Mouse (Mus musculus): ENCODE results near the gene Pygb. TPM values are rescaled to one million over a fixed set of nuclear protein-coding genes. Genes with fewer than 3 reads are reported as not detected.

The Pygb gene
- polyA plus RNA-seq, 1 experiment from 2014 or later = 62.4 TPM

Other genes starting within 250 kb of the Pygb start
- gene Cst7, start 216.3 kb upstream of the Pygb start, polyA plus RNA-seq (2014; fragmentation: Nextera tagmentation; extraction: Ambion mirVana) = 1.5 and 2.6 TPM in 2 replicates
- gene Apmap, start 178.2 kb upstream of the Pygb start, polyA plus RNA-seq (2014; fragmentation: Nextera tagmentation; extraction: Ambion mirVana) = 36.8 and 37.1 TPM in 2 replicates
- gene Acss1, start 118.2 kb upstream of the Pygb start, polyA plus RNA-seq (2014; fragmentation: Nextera tagmentation; extraction: Ambion mirVana) = 5.3 and 7.8 TPM in 2 replicates
- not detected in 2 replicates for gene Vsx1, start 97.4 kb upstream of the Pygb start, polyA plus RNA-seq (2014; fragmentation: Nextera tagmentation; extraction: Ambion mirVana)
- gene Entpd6, start 37.7 kb upstream of the Pygb start, polyA plus RNA-seq (2014; fragmentation: Nextera tagmentation; extraction: Ambion mirVana) = 27.8 and 31.2 TPM in 2 replicates
- 65.9 and 72.5 TPM in 2 replicates for gene Abhd12, start 118.0 kb downstream of the Pygb start, polyA plus RNA-seq (2014; fragmentation: Nextera tagmentation; extraction: Ambion mirVana)
- gene Gins1, start 118.7 kb downstream of the Pygb start, polyA plus RNA-seq (2014; fragmentation: Nextera tagmentation; extraction: Ambion mirVana) = 30.0 and 34.7 TPM in 2 replicates